Mouse (Mus musculus): ENCODE data around the gene Nol12.
A peak's percentile ranks its signal among the peaks of the same experiment; 100 is the strongest.

Gene Nol12

GRCm38 (mm10) chr15:78934784-78935320 is at the start of gene Nol12:
TSS of gene Nol12 (plus strand) at chr15:78934933.
- DNase-seq, result peak; percentile 82 to 91

GRCm38 (mm10) chr15:78889401-78889853 is 45.3 kb upstream of the Nol12 start:
- no peak for DNase-seq

GRCm38 (mm10) chr15:78892440-78892839 is 42.3 kb upstream of the Nol12 start:
- DNase-seq, result no peak

GRCm38 (mm10) chr15:78894726-78895125 is 40.0 kb upstream of the Nol12 start:
- DNase-seq, result no peak

- DNase-seq, result no peak
These were observed 39.0 kb upstream of the Nol12 start for GRCm38 (mm10) chr15:78895741-78896140.

- no peak for DNase-seq
These were observed 38.6 kb upstream of the Nol12 start for GRCm38 (mm10) chr15:78896149-78896548.

- no peak for DNase-seq
These were observed 37.2 kb upstream of the Nol12 start for GRCm38 (mm10) chr15:78897488-78897887.

GRCm38 (mm10) chr15:78898507-78899001 is 36.2 kb upstream of the Nol12 start:
- no peak for DNase-seq

GRCm38 (mm10) chr15:78899409-78899739 is 35.4 kb upstream of the Nol12 start, which contains the start of gene Gm49510:
TSS of gene Gm49510 (plus strand) at chr15:78899667.
- DNase-seq, result no peak

GRCm38 (mm10) chr15:78899740-78900584 is 34.8 kb upstream of the Nol12 start, which contains the start of gene Sh3bp1:
TSS of gene Sh3bp1 (plus strand) at chr15:78899768.
- peak; percentile 39 to 50 for DNase-seq

- no peak for DNase-seq
These were observed 33.9 kb upstream of the Nol12 start for GRCm38 (mm10) chr15:78900585-78901421.

- DNase-seq, result no peak
These were observed 33.3 kb upstream of the Nol12 start for GRCm38 (mm10) chr15:78901422-78901789.

- DNase-seq, result peak; percentile 84 to 90
These were observed 31.5 kb upstream of the Nol12 start for GRCm38 (mm10) chr15:78903243-78903642.

GRCm38 (mm10) chr15:78908399-78908798 is 26.3 kb upstream of the Nol12 start:
- DNase-seq, result no peak

GRCm38 (mm10) chr15:78908982-78909381 is 25.8 kb upstream of the Nol12 start:
- no peak for DNase-seq

GRCm38 (mm10) chr15:78912040-78912439 is 22.7 kb upstream of the Nol12 start:
- DNase-seq, result peak; percentile 54 to 59

- DNase-seq, result peak; percentile 97 to 98
These were observed 21.1 kb upstream of the Nol12 start, which contains the start of gene Pdxp for GRCm38 (mm10) chr15:78913632-78914090. TSS of gene Pdxp (plus strand) at chr15:78913919.

GRCm38 (mm10) chr15:78914091-78914822 is 20.5 kb upstream of the Nol12 start:
- peak; percentile 67 to 71 for DNase-seq

GRCm38 (mm10) chr15:78914823-78915659 is 19.7 kb upstream of the Nol12 start:
- peak in 1 of 2 experiments; percentile 35 for DNase-seq

GRCm38 (mm10) chr15:78915660-78916017 is 19.1 kb upstream of the Nol12 start:
- peak; percentile 74 to 78 for DNase-seq
